Mouse (Mus musculus) MEL (cell line): ENCODE measurements around the gene Sez6l. TPM values are rescaled to one million over a fixed set of nuclear protein-coding genes. Genes with fewer than 3 reads are reported as not detected.

Experiments used
- DNase-seq: peaks from one replicate; pipeline ENCODE4 v3.0.0; 2011; ENCODE audit warnings: low read depth, low spot score
- H3K27ac ChIP-seq: 2 replicates; pipeline ENCODE4 v1.5.1; 2012; ENCODE audit warnings: low read depth, mild to moderate bottlenecking, control low read depth, low read length, moderate library complexity; ENCODE audit not compliant: control insufficient read depth
- H3K27me3 ChIP-seq, 2 experiments: fragments of 150-350 bp in 1 of 2; sonication (generic) in 1 of 2; 2 replicates each; pipeline ENCODE4 v1.6.1; 2012; ENCODE audit warnings: low read length in 2 of 2, mild to moderate bottlenecking in 2 of 2, improper control_type of control experiment in 1 of 2, moderate library complexity in 1 of 2; ENCODE audit not compliant: insufficient read depth in 2 of 2, control insufficient read depth in 1 of 2
- H3K36me3 ChIP-seq, 2 experiments: 2 replicates each; pipeline ENCODE4 v1.6.1; 2012 to 2014; ENCODE audit warnings: low read length in 2 of 2, improper control_type of control experiment in 1 of 2, inconsistent platforms in 1 of 2, mild to moderate bottlenecking in 1 of 2; ENCODE audit not compliant: insufficient read depth in 2 of 2, control insufficient read depth in 1 of 2
- H3K4me1 ChIP-seq, 2 experiments: fragments of 150-350 bp in 1 of 2; sonication (generic) in 1 of 2; 2 replicates each; pipeline ENCODE4 v1.6.1; 2012; ENCODE audit warnings: low read length in 2 of 2, improper control_type of control experiment in 1 of 2, mild to moderate bottlenecking in 1 of 2; ENCODE audit not compliant: insufficient read depth in 2 of 2, control insufficient read depth in 1 of 2
- H3K4me3 ChIP-seq, 2 experiments: fragments of 150-350 bp in 1 of 2; sonication (generic) in 1 of 2; 2 replicates each; pipeline ENCODE4 v1.5.1; 2012; ENCODE audit warnings: low read depth in 2 of 2, low read length in 2 of 2, mild to moderate bottlenecking in 2 of 2, moderate library complexity in 2 of 2, control low read depth in 1 of 2, improper control_type of control experiment in 1 of 2; ENCODE audit not compliant: control insufficient read depth in 1 of 2, insufficient read depth in 1 of 2
- H3K79me2 ChIP-seq: 2 replicates; pipeline ENCODE4 v1.6.1; 2012; ENCODE audit warnings: mild to moderate bottlenecking, low read length, moderate library complexity; ENCODE audit not compliant: control insufficient read depth, poor library complexity, insufficient read depth
- H3K9ac ChIP-seq: 2 replicates; pipeline ENCODE4 v1.6.1; 2012; ENCODE audit warnings: low read depth, mild to moderate bottlenecking, control low read depth, low read length, moderate library complexity; ENCODE audit not compliant: control insufficient read depth, poor library complexity, severe bottlenecking
- H3K9me3 ChIP-seq: fragments of 150-350 bp; sonication (generic); replicated peaks from 2 replicates; pipeline ENCODE4 v1.6.1; 2012; ENCODE audit warnings: mild to moderate bottlenecking, low read length, improper control_type of control experiment, moderate library complexity; ENCODE audit not compliant: insufficient read depth
- BHLHE40 ChIP-seq: IDR thresholded peaks from 2 replicates; pipeline ENCODE4 v1.6.1; 2012; ENCODE audit warnings: low read depth, mild to moderate bottlenecking, inconsistent platforms, low read length, improper control_type of control experiment, borderline replicate concordance
- CHD2 ChIP-seq: IDR thresholded peaks from 2 replicates; pipeline ENCODE4 v1.6.1; 2011; ENCODE audit warnings: low read length, improper control_type of control experiment
- ELF1 ChIP-seq: IDR thresholded peaks from 2 replicates; pipeline ENCODE4 v1.6.1; 2014; ENCODE audit warnings: low read depth, mild to moderate bottlenecking, inconsistent platforms, low read length, improper control_type of control experiment, moderate library complexity
- EP300 ChIP-seq, 2 experiments: IDR thresholded peaks; 2 replicates each; pipeline ENCODE4 v1.6.1; 2011; ENCODE audit warnings: improper control_type of control experiment in 2 of 2, low read length in 2 of 2, low read depth in 1 of 2, mild to moderate bottlenecking in 1 of 2
- ETS1 ChIP-seq: IDR thresholded peaks from 2 replicates; pipeline ENCODE4 v1.6.1; 2012; ENCODE audit warnings: low read depth, mild to moderate bottlenecking, inconsistent platforms, low read length, improper control_type of control experiment, moderate library complexity
- GABPA ChIP-seq: IDR thresholded peaks from 2 replicates; pipeline ENCODE4 v1.6.1; 2012; ENCODE audit warnings: low read depth, mild to moderate bottlenecking, inconsistent platforms, low read length, improper control_type of control experiment, moderate library complexity
- KAT2A ChIP-seq: conservative IDR thresholded peaks from 2 replicates; pipeline ENCODE4 v1.6.1; 2012; ENCODE audit warnings: low read depth, low read length, improper control_type of control experiment, inconsistent platforms
- MAFK ChIP-seq: IDR thresholded peaks from 2 replicates; pipeline ENCODE4 v1.6.1; 2011; ENCODE audit warnings: low read depth, mild to moderate bottlenecking, low read length, improper control_type of control experiment, borderline replicate concordance
- MAX ChIP-seq: IDR thresholded peaks from 2 replicates; pipeline ENCODE4 v1.6.1; 2011; ENCODE audit warnings: low read length, improper control_type of control experiment
- MYC ChIP-seq: IDR thresholded peaks from 2 replicates; pipeline ENCODE4 v1.6.1; 2011; ENCODE audit warnings: low read depth, mild to moderate bottlenecking, low read length, improper control_type of control experiment, moderate library complexity
- POLR2AphosphoS2 ChIP-seq: IDR thresholded peaks from 2 replicates; pipeline ENCODE4 v1.6.1; 2011; ENCODE audit warnings: low read length, improper control_type of control experiment
- RAD21 ChIP-seq: IDR thresholded peaks from 2 replicates; pipeline ENCODE4 v1.6.1; 2011; ENCODE audit warnings: mild to moderate bottlenecking, low read depth, low read length, improper control_type of control experiment
- SMC3 ChIP-seq: IDR thresholded peaks from 2 replicates; pipeline ENCODE4 v1.6.1; 2011; ENCODE audit warnings: low read depth, low read length, improper control_type of control experiment
- TBP ChIP-seq: IDR thresholded peaks from 2 replicates; pipeline ENCODE4 v1.8.0; 2011; ENCODE audit warnings: low read depth, low read length, improper control_type of control experiment
- USF1 ChIP-seq: IDR thresholded peaks from 2 replicates; pipeline ENCODE4 v1.6.1; 2014; ENCODE audit warnings: low read depth, mild to moderate bottlenecking, inconsistent platforms, low read length, improper control_type of control experiment, moderate library complexity
- USF2 ChIP-seq, 2 experiments: IDR thresholded peaks; 2 replicates each; pipeline ENCODE4 v1.6.1; 2011 to 2012; ENCODE audit warnings: improper control_type of control experiment in 2 of 2, low read length in 2 of 2, borderline replicate concordance in 1 of 2, inconsistent platforms in 1 of 2, low read depth in 1 of 2, mild to moderate bottlenecking in 1 of 2; ENCODE audit not compliant: insufficient read depth in 1 of 2
- ZC3H11A ChIP-seq: IDR thresholded peaks from 2 replicates; pipeline ENCODE4 v1.6.1; 2012; ENCODE audit warnings: low read depth, mild to moderate bottlenecking, inconsistent platforms, low read length, improper control_type of control experiment
- ZNF384 ChIP-seq: IDR thresholded peaks from 2 replicates; pipeline ENCODE4 v1.6.1; 2012; ENCODE audit warnings: low read depth, mild to moderate bottlenecking, inconsistent platforms, low read length, improper control_type of control experiment
- polyA plus RNA-seq, 2 experiments: library from polyadenylated mRNA; stranded (reverse) in 1 of 2; unstranded in 1 of 2; fragments of >175 nt in 1 of 2; fragments of >200 nt in 1 of 2; gene quantifications; 2 replicates each; pipeline versions ENCODE4 v1.2.1 to v1.2.4; 2012; ENCODE audit warnings: low replicate concordance in 2 of 2, low read depth in 1 of 2; ENCODE audit not compliant: insufficient read length in 2 of 2, insufficient read depth in 1 of 2, missing spikeins in 1 of 2
- total RNA-seq: library from RNA; depleted of rRNA; stranded (reverse); fragments of 300-350 nt; gene quantifications from 2 replicates; pipeline ENCODE4 v1.2.3, GENCODE M21; 2012

Gene Sez6l
- total and polyA plus RNA-seq, 3 experiments = not detected

GRCm38 (mm10) chr5:112385973-112386372 is 191.0 kb downstream of the Sez6l start:
- Histone ChIP-seq H3K27ac (no peak overlapping the region), H3K27me3 (no peaks in the 10 kb centered on the region), H3K9ac (no peak overlapping the region), H3K36me3 (no peaks in the 10 kb centered on the region), H3K9me3 (no peaks in the 10 kb centered on the region), H3K4me3 (no peak overlapping the region), H3K4me1 (no peaks in the 10 kb centered on the region), H3K79me2 (no peaks in the 10 kb centered on the region)
- TF ChIP-seq SMC3 = no peak
- no peak for TF ChIP-seq USF2 (IDR thresholded peaks at IDR 0.05; ENCODE audit: borderline replicate concordance in 1 of 2, insufficient read depth in 1 of 2, low read depth in 1 of 2, low read length in 2 of 2)
- no peak for TF ChIP-seq ZNF384
- no peak for TF ChIP-seq MYC
- no peak for TF ChIP-seq GABPA
- TF ChIP-seq POLR2AphosphoS2 = no peak
- TF ChIP-seq TBP = no peak
- no peak for TF ChIP-seq RAD21
- no peak for TF ChIP-seq USF1
- no peak for TF ChIP-seq ETS1
- TF ChIP-seq MAFK = no peak
- TF ChIP-seq KAT2A = no peak
- no peak for TF ChIP-seq MAX
- no peak for TF ChIP-seq ZC3H11A
- no peak for TF ChIP-seq BHLHE40
- TF ChIP-seq EP300 (IDR thresholded peaks at IDR 0.05; ENCODE audit: low read depth in 1 of 2, low read length in 2 of 2) = no peak
- TF ChIP-seq ELF1 = no peak
- no peak for TF ChIP-seq CHD2
- DNase-seq = peak; percentile 56

DNA sequence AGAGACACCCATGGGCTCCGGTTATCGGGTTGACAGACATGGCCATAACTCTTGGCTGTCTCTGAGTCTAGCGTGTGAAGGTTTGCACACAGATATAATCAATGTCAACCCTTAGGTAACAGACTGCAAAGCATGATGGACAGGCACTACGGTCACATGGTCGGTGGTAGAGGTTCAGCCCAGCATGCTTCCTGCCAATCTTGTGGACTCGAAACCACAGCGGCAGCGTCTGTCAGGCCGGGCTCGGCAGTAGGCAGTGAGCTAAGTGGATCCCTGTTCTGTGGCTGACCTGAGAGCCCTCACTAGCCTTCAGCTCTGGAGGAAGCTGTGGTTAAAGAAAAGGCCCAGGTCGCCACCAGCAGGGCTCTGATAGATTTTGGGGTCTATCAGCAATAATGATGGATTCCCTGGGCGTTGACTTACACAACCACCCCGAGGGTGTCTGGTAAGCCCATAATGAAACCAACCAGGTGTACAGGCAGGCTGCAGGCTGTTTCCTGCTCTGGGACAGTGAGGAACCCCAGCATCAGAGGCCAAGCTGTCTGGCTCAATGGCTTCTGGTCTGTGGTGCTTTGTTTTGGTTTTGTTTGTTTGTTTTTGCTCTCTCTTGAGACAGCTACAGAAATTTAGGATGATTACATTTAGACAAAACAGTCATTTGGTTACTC is 192.0 kb downstream of the Sez6l start:
- H3K36me3 ChIP-seq = no peaks in the 10 kb centered on the region
- no peaks in the 10 kb centered on the region for H3K27me3 ChIP-seq
- no peaks in the 10 kb centered on the region for H3K9me3 ChIP-seq
- DNase-seq = no peak
- no peaks in the 10 kb centered on the region for H3K79me2 ChIP-seq
- TF ChIP-seq ETS1 = no peak
- TF ChIP-seq MAFK = no peak
- TF ChIP-seq ZC3H11A = no peak
- no peak overlapping the region for H3K9ac ChIP-seq
- no peak overlapping the region for H3K4me3 ChIP-seq
- H3K4me1 ChIP-seq = no peaks in the 10 kb centered on the region
- H3K27ac ChIP-seq = no peak overlapping the region
